In genomic region chr1:72536611-72537351, GRCm38 (mm10) we compare ENCODE assay signal across 8 mouse cellular contexts. TPM values are rescaled to one million over a fixed set of nuclear protein-coding genes. Genes with fewer than 3 reads are reported as not detected.
DNase-seq lines count a peak whose midpoint lies in the region; ATAC-seq lines count a peak whose summit lies in the region.

Gene March4 (minus strand): TSS chr1:72536930.

- H3K27me3 ChIP-seq in intestine, embryonic 14.5 days (replicated peaks; ENCODE audit: control insufficient read depth, insufficient read depth, low read length): peaks cover 31% of the 10 kb centered on the region

- H3K4me3 ChIP-seq in intestine, embryonic 14.5 days (ENCODE audit: low read depth, low read length): peak within 1 kb of the TSS; percentile 26

- H3K4me2 ChIP-seq in intestine, embryonic 14.5 days (ENCODE audit: low read length): peak within 1 kb of the TSS; percentile 55

- H3K9me3 ChIP-seq in intestine, embryonic 14.5 days (ENCODE audit: control insufficient read depth, low read length): no peaks in the 10 kb centered on the region

- H3K4me1 ChIP-seq in intestine, embryonic 14.5 days (replicated peaks; ENCODE audit: control insufficient read depth, insufficient read depth, low read length): peaks cover 9% of the 10 kb centered on the region; the same call in 1 of the 2 replicates

- intact Hi-C loops in left cerebral cortex, postnatal 14 days (cut with DNase I): loop anchor here (5.0 kb wide), 3 partner anchors 41 to 229 kb away; partner anchors contain the start of gene Xrcc5

- WGBS in intestine, embryonic 14.5 days: under 1% methylated on average over 41 of the region's 41 CpGs

- no peaks in the 10 kb centered on the region for H3K36me3 ChIP-seq in intestine, embryonic 14.5 days (ENCODE audit: control insufficient read depth, insufficient read depth, low read length)

- DNase-seq in WW6 (ENCODE audit: low read depth, low spot score): peak; percentile 40
- peak; percentile 58 for DNase-seq in cerebellum, adult 9-11 months
- DNase-seq in frontal cortex, postnatal 14 days (ENCODE audit: low spot score in 2 of 2): peak; percentile 63 to 64
- peak; percentile 95 for DNase-seq in intestine, embryonic 14.5 days (ENCODE audit: low spot score)
- peak; percentile 76 to 78 for DNase-seq in left cerebral cortex, postnatal 14 days (ENCODE audit: low spot score in 2 of 2)
- peak; percentile 79 for DNase-seq in right cerebral cortex, postnatal 4 days

- no peak within 1 kb of the TSS for H3K27ac ChIP-seq in intestine, embryonic 14.5 days (ENCODE audit: low read depth)

- ATAC-seq in intestine, embryonic 14.5 days (replicated peaks; ENCODE audit: low FRiP score, low TSS enrichment, low read depth): peak; percentile 87
- peak; percentile 99 for ATAC-seq in megakaryocyte progenitor cell, adult 5-6 weeks (replicated peaks; ENCODE audit: poor library complexity)
- no peak for ATAC-seq in erythroblast, adult 5-6 weeks (replicated peaks; ENCODE audit: low FRiP score, poor library complexity, severe bottlenecking)

- no peak within 1 kb of the TSS for H3K9ac ChIP-seq in intestine, embryonic 14.5 days (ENCODE audit: low read length)

RNA-seq across cellular contexts. Expression of gene March4, which starts in this region (rescaled TPM):
- 0.42 and 0.66 TPM in 2 replicates for polyA plus RNA-seq in intestine, embryonic 14.5 days (2014; fragmentation: Nextera tagmentation; extraction: Ambion mirVana)
- total RNA-seq in left cerebral cortex, postnatal 14 days (2021): 10 to 100 TPM; 38.4 to 40.4 TPM
- 0.02 TPM in 1 of 2 replicates, not detected in the other for total RNA-seq in megakaryocyte progenitor cell, adult 5-6 weeks (2015)
- 0.12 TPM in 1 of 2 replicates, not detected in the other for total RNA-seq in megakaryocyte progenitor cell, adult 5-6 weeks (2017)
- total RNA-seq in erythroblast, adult 5-6 weeks (2015; ENCODE audit: low replicate concordance): not detected in 2 replicates
- total RNA-seq in erythroblast, adult 5-6 weeks (2017; ENCODE audit: low replicate concordance): not detected in 2 replicates

Comparison
In these comparisons a context has a peak if more than half of its experiments do, and no peak if none do; other contexts are left out.
1. RNA of gene March4 (total RNA-seq): 38.4 to 40.4 TPM in left cerebral cortex, postnatal 14 days; 0.02 to 0.12 TPM in megakaryocyte progenitor cell, adult 5-6 weeks and not detected in erythroblast, adult 5-6 weeks; every median in the first group is over 10 times any median in the second.
2. Peak in DNase-seq, ATAC-seq, H3K4me3 ChIP-seq and H3K4me2 ChIP-seq in intestine, embryonic 14.5 days; RNA of the gene not detected or under 1 TPM.
3. Peak in ATAC-seq in megakaryocyte progenitor cell, adult 5-6 weeks; RNA of the gene not detected or under 1 TPM.
4. DNase-seq: peak in every context shown above with its lines; median percentile 95 in intestine, embryonic 14.5 days; 79 in right cerebral cortex, postnatal 4 days; 77 in left cerebral cortex, postnatal 14 days; 64 in frontal cortex, postnatal 14 days; 58 in cerebellum, adult 9-11 months; 40 in WW6.